Mouse (Mus musculus): ENCODE data around the gene Pdia4. TPM values are rescaled to one million over a fixed set of nuclear protein-coding genes. Genes with fewer than 3 reads are reported as not detected.
A peak's percentile ranks its signal among the peaks of the same experiment; 100 is the strongest.

The Pdia4 gene
- polyA plus RNA-seq, 1 experiment from 2014 or later, result 376 TPM

DNA sequence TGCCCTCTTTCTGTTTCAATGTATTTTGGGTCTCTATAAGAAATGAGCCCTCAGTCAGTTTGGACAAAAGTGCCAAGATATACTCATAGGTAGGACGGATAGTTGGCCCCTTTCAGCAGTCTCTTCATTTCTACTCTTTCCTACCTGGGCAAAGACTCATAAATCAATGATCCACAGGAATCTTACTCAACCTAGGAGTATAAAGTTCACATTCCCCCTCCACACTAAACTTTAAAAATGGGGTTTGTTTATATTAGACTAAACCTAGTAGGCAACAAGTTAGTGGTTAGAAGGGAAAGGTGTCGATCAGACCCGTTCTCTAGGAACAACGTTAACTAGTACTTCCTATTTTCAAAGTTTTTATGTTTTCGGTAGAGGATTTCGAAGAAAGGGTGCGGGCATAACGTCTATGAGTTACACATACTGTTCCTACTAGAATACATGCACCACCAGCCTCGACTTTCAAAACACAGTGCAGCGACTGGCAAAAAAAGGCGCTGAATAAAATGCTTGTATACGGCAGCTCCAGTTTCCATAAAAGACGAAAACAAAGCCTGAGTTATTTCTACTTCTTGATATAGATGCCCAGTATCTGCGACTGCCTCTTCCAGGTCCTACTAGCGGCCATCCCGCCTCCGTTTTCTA lies 837 bp downstream of the Pdia4 start:
- H3K27me3 ChIP-seq (ENCODE audit: insufficient read depth, low read length), result no peaks in the 10 kb centered on the region
- ATAC-seq (ENCODE audit: insufficient read depth) (no peak), DNase-seq (peak; percentile 35)
- WGBS, result under 1% methylated on average over 17 of the region's 17 CpGs
- peak overlapping the region; percentile 81 for H3K4me3 ChIP-seq (ENCODE audit: low read depth, low read length)
- H3K9me3 ChIP-seq (ENCODE audit: low read depth, low read length), result no peaks in the 10 kb centered on the region
- peaks cover 21% of the 10 kb centered on the region for H3K4me1 ChIP-seq (ENCODE audit: insufficient read depth)
- TF ChIP-seq CTCF (IDR thresholded peaks at IDR 0.05; ENCODE audit: low read depth), result no peak
- peak overlapping the region; percentile 98 for H3K27ac ChIP-seq (ENCODE audit: low read depth)
- peaks cover 14% of the 10 kb centered on the region for H3K36me3 ChIP-seq (ENCODE audit: insufficient read depth)
- H3K4me2 ChIP-seq, result peak overlapping the region; percentile 96
- peak overlapping the region; percentile 96 for H3K9ac ChIP-seq

- no peak for DNase-seq
- H3K27me3 ChIP-seq (ENCODE audit: insufficient read depth, low read length), result no peaks in the 10 kb centered on the region
- peak overlapping the region; percentile 96 for H3K9ac ChIP-seq
- WGBS, result 22% methylated on average over 5 of the region's 5 CpGs
- H3K27ac ChIP-seq (ENCODE audit: low read depth), result no peak overlapping the region
- peaks cover 23% of the 10 kb centered on the region for H3K36me3 ChIP-seq (ENCODE audit: insufficient read depth)
- H3K4me1 ChIP-seq (ENCODE audit: insufficient read depth), result peaks cover 21% of the 10 kb centered on the region
- TF ChIP-seq CTCF (IDR thresholded peaks at IDR 0.05; ENCODE audit: low read depth), result no peak
- no peaks in the 10 kb centered on the region for H3K9me3 ChIP-seq (ENCODE audit: low read depth, low read length)
- peak overlapping the region; percentile 81 for H3K4me3 ChIP-seq (ENCODE audit: low read depth, low read length)
- H3K4me2 ChIP-seq, result peak overlapping the region; percentile 96
- no peak for ATAC-seq (ENCODE audit: insufficient read depth)
Observed at GRCm38 (mm10) chr6:47811324-47811723, 1.9 kb downstream of the Pdia4 start.

DNA sequence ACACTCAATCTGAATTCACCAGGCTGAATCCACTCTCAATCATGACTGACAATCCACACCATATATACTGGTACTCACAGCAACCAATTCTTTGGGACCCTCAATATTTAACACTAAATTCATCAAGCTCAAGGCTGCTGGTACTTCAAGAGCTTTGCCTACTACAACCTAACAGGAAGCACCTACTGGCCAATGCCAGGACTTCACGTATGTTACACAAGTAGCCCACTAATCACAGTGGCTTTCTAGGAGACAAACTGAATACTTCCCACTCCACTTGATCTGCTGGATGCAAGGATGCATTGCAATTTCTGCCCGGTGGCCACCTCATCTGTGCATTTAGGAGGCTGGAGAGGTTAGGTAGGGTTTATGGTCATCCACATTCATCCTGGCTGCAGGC lies 3.0 kb downstream of the Pdia4 start:
- Histone ChIP-seq H3K27me3 (ENCODE audit: insufficient read depth, low read length) (no peaks in the 10 kb centered on the region), H3K36me3 (ENCODE audit: insufficient read depth) (peaks cover 34% of the 10 kb centered on the region), H3K4me3 (ENCODE audit: low read depth, low read length) (0 out of 2 replicates have a peak overlapping the region, but pooled peaks have one; percentile 8), H3K9ac (peak overlapping the region; percentile 34), H3K9me3 (ENCODE audit: low read depth, low read length) (no peaks in the 10 kb centered on the region), H3K4me1 (ENCODE audit: insufficient read depth) (peaks cover 21% of the 10 kb centered on the region), H3K4me2 (peak overlapping the region; percentile 96), H3K27ac (ENCODE audit: low read depth) (no peak overlapping the region; the same call in 1 of the 2 replicates)
- 47% methylated on average over 2 of the region's 2 CpGs for WGBS
- ATAC-seq (ENCODE audit: insufficient read depth), result no peak
- peak; percentile 47 for DNase-seq
- peak; percentile 41 for TF ChIP-seq CTCF (IDR thresholded peaks at IDR 0.05; ENCODE audit: low read depth)

- no peaks in the 10 kb centered on the region for H3K9me3 ChIP-seq (ENCODE audit: low read depth, low read length)
- peaks cover 21% of the 10 kb centered on the region for H3K4me1 ChIP-seq (ENCODE audit: insufficient read depth)
- H3K27ac ChIP-seq (ENCODE audit: low read depth), result peak overlapping the region; percentile 73
- 49% methylated on average over 4 of the region's 4 CpGs for WGBS
- H3K27me3 ChIP-seq (ENCODE audit: insufficient read depth, low read length), result no peaks in the 10 kb centered on the region
- peak overlapping the region; percentile 96 for H3K4me2 ChIP-seq
- H3K9ac ChIP-seq, result peak overlapping the region; percentile 18; the same call in 1 of the 2 replicates
- peaks cover 45% of the 10 kb centered on the region for H3K36me3 ChIP-seq (ENCODE audit: insufficient read depth)
- no peak for TF ChIP-seq CTCF (IDR thresholded peaks at IDR 0.05; ENCODE audit: low read depth)
- DNase-seq (peak; percentile 44), ATAC-seq (ENCODE audit: insufficient read depth) (no peak)
- H3K4me3 ChIP-seq (ENCODE audit: low read depth, low read length), result no peak overlapping the region
Observed at GRCm38 (mm10) chr6:47809053-47809452, 4.2 kb downstream of the Pdia4 start.

DNA sequence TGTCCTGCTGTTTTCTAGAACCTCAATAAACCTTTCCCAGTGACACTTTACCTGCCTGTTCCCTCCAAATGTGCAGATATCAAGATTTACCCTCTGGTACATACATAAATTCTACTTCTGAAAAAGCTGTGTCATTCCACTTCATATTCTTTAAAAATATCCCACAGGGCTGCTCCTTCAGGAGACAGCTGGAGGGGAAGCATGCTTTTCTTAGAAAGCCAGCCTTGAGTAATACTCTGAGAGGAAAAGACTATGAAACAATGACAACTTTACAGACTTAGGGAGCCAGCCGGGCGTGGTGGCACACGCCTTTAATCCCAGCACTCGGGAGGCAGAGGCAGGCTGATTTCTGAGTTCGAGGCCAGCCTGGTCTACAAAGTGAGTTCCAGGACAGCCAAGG lies 4.7 kb downstream of the Pdia4 start:
- Histone ChIP-seq H3K4me2 (no peak overlapping the region), H3K27ac (ENCODE audit: low read depth) (no peak overlapping the region), H3K4me3 (ENCODE audit: low read depth, low read length) (no peak overlapping the region), H3K4me1 (ENCODE audit: insufficient read depth) (peaks cover 21% of the 10 kb centered on the region), H3K9me3 (ENCODE audit: low read depth, low read length) (no peaks in the 10 kb centered on the region), H3K9ac (no peak overlapping the region), H3K27me3 (ENCODE audit: insufficient read depth, low read length) (no peaks in the 10 kb centered on the region), H3K36me3 (ENCODE audit: insufficient read depth) (peaks cover 51% of the 10 kb centered on the region)
- no peak for TF ChIP-seq CTCF (IDR thresholded peaks at IDR 0.05; ENCODE audit: low read depth)
- 91% methylated on average over 5 of the region's 5 CpGs for WGBS
- DNase-seq, result no peak
- ATAC-seq (ENCODE audit: insufficient read depth), result no peak

- ATAC-seq (ENCODE audit: insufficient read depth) (no peak), DNase-seq (no peak)
- TF ChIP-seq CTCF (IDR thresholded peaks at IDR 0.05; ENCODE audit: low read depth), result no peak
- Histone ChIP-seq H3K27me3 (ENCODE audit: insufficient read depth, low read length) (no peaks in the 10 kb centered on the region), H3K27ac (ENCODE audit: low read depth) (no peak overlapping the region), H3K9me3 (ENCODE audit: low read depth, low read length) (no peaks in the 10 kb centered on the region), H3K4me2 (no peak overlapping the region), H3K4me1 (ENCODE audit: insufficient read depth) (peaks cover 21% of the 10 kb centered on the region), H3K4me3 (ENCODE audit: low read depth, low read length) (no peak overlapping the region), H3K36me3 (ENCODE audit: insufficient read depth) (peaks cover 62% of the 10 kb centered on the region), H3K9ac (no peak overlapping the region)
- WGBS, result 76% methylated on average over 2 of the region's 2 CpGs
Observed at GRCm38 (mm10) chr6:47807419-47807818, 5.8 kb downstream of the Pdia4 start.

DNA sequence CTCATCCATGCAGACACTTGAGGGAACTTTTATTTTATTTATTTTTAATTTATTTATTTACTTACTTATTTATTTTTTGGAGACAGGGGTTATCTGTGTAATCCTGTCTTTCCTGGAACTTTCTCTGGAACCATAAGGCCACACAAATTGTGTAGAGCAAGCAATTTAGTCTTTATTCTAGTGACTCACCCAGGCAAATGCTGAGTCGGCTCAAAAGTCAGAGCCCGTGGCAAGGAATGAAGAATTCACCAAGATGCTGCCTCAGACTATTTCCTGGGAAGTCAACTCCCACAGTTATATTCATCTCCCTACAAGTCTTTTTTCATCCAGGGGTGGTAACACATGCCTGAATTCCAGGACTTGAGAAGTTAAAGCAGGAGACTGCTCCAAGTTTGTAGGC lies 7.7 kb downstream of the Pdia4 start:
- DNase-seq (no peak), ATAC-seq (ENCODE audit: insufficient read depth) (no peak)
- Histone ChIP-seq H3K4me2 (no peak overlapping the region), H3K9me3 (ENCODE audit: low read depth, low read length) (no peaks in the 10 kb centered on the region), H3K27me3 (ENCODE audit: insufficient read depth, low read length) (no peaks in the 10 kb centered on the region), H3K4me3 (ENCODE audit: low read depth, low read length) (no peak overlapping the region), H3K36me3 (ENCODE audit: insufficient read depth) (peaks cover 78% of the 10 kb centered on the region), H3K27ac (ENCODE audit: low read depth) (no peak overlapping the region), H3K4me1 (ENCODE audit: insufficient read depth) (peaks cover 8% of the 10 kb centered on the region; the same call in 1 of the 2 replicates), H3K9ac (no peak overlapping the region)
- no peak for TF ChIP-seq CTCF (IDR thresholded peaks at IDR 0.05; ENCODE audit: low read depth)
- 68% methylated on average over 2 of the region's 2 CpGs for WGBS

All from lung, embryonic 14.5 days (tissue).